Mouse (Mus musculus): ENCODE data around the gene Ntrk1.
"Not testable (repeated sequence)": the region's sequence is repeated elsewhere in the genome, so short reads cannot be mapped to it uniquely, and the experiment has no call there.

Ntrk1 gene

GRCm38 (mm10) chr3:87794922-87795325 is at the start of gene Ntrk1:
Gene Ntrk1, minus strand, starts transcription at chr3:87795162.
- no peak for DNase-seq (ENCODE audit: low read depth, low spot score)

DNA sequence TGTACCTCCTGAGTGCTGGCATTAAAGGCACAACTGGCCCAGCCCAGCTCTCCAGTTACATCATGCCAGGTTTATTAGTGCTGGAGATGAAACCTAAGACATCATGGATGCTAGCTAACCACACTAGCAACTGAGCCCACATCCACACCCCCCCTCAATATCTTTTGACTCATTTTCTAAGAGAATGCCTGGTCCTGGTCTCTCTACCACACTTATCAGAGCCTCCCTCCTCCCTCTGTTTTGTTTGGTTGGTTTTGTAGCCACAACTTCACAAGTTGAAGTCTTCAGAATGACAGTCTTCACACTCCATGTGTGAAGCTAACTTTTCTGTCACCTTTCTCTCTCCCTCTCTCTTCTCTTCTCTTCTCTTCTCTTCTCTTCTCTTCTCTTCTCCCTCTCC is 45.9 kb upstream of the Ntrk1 start:
- no peak for DNase-seq (ENCODE audit: low read depth, low spot score)

DNA sequence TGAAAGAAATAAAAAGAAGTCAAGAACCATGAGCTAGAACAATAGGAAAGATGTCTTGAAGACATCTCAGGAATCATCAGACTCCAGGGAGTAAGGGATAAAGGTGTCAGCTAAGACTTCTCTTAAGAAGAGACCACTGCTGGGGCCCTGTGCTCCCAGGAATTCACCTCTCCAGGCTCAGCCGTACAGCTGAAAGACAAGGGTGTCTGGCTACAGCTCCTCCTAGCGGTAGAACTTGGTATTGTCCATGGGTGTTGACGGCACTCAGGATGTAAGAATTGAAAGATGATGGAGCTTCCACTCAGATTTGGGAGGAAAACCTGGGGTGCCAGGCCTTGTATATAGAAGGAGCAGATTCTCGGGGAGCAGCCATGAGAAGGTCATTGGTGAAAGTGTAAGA is 43.7 kb upstream of the Ntrk1 start:
- no peak for DNase-seq (ENCODE audit: low read depth, low spot score)

- no peak for DNase-seq (ENCODE audit: low read depth, low spot score)
These were observed 38.5 kb upstream of the Ntrk1 start for GRCm38 (mm10) chr3:87833482-87833881.

DNA sequence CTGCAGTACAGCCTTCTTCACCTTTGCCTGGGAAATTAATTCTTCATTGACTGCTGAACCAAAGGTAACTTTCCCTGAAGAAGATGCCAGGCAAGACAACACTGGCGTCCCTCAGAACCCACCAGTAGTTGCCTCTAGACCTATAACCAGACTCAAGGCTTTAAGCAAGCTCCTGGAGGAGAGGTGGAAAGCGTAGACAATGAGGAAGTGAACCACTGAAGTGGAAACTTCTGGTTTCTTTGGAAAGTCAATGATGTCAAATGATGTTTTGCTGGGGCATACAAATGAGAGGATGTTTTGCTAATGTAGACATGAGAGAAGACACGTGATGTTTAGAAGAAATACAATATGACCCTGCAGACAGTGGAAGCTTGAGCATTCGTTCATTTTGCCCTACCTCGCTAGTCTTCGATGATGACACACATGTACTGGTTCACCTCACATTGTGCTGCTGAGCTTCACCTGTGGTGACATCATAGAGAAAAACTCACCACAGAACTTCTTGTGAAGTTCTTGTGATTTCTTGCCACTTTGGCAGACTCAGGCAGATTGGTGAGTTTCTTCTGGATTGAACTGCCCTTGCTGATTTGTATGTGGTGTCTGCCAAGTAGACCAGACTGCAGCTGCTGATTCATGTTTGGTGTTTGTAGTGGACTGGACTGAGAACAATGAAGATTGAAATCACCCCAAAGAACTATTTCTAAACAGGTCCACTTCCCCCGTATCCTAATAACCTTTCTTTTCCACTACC is 37.3 kb upstream of the Ntrk1 start:
- DNase-seq (ENCODE audit: low read depth, low spot score): no peak

GRCm38 (mm10) chr3:87829025-87829424 is 34.1 kb upstream of the Ntrk1 start:
- DNase-seq (ENCODE audit: low read depth, low spot score): no peak

DNA sequence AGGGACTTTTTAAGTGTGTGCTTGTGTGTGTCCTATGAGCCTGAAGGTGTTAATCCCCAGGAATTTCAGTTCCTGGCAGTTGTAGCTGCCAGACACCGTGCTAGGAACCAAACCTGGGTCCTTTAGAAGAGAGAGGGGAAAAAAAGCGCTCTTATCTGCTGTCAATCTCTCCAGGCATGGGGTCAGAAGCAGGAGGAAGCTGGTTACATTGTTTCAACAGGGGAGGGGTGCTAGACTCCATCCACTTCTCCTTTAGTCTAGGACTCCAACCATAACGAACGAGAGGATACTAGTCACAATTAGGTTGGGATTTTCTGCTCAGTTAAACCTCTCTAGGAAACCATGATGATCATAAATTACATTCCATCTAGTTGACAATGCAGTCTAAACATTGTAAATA is 33.5 kb upstream of the Ntrk1 start:
- DNase-seq (ENCODE audit: low read depth, low spot score): no peak

- not testable (repeated sequence) for DNase-seq (ENCODE audit: low read depth, low spot score)
These were observed 29.2 kb upstream of the Ntrk1 start, which contains the start of gene Pear1 for GRCm38 (mm10) chr3:87824206-87824605. Gene Pear1, minus strand, starts transcription at chr3:87824306.

DNA sequence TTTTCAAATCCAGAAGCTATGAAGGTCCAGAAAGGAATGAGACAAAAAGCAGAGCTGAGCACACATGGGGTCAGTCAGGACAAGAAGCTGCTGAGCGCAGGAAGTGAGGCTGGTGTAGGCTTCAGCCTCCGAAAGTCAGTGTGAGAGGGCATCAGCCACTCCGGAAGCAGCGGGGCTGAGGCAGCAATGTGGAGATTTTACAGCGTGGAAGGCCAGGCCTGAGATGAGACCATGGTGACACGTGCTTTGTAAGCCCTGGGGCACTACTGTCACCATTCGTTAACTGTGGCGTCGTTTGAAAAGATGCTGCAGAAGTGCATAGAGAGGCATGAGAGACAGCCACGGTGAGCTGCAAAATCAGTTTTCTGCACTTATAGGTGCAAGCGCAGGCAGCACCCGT is 23.3 kb upstream of the Ntrk1 start:
- DNase-seq (ENCODE audit: low read depth, low spot score): no peak

DNA sequence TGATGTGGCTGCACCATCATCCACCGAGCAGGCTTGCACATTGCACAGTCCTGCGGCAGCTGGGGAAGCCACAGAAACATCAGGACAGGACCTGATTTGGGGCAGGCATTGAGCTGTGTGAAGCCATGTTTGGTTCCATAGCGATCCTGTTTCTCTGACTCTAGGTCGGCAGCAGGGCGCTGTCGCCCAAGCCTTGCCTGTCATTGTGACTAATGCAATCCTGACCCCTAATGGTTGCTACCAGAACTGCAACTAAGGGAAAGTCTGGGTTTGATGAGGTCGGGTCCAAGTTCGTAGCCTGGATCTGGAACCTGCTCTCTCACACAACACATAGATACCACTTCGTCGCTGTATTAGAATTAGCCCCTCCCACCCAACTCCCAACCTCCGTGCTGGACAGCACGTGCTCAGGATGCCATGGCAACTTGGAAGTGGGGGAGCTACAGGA is 21.7 kb upstream of the Ntrk1 start:
- DNase-seq (ENCODE audit: low read depth, low spot score): no peak

- DNase-seq (ENCODE audit: low read depth, low spot score): no peak
These were observed 21.2 kb upstream of the Ntrk1 start for GRCm38 (mm10) chr3:87816166-87816565.

DNA sequence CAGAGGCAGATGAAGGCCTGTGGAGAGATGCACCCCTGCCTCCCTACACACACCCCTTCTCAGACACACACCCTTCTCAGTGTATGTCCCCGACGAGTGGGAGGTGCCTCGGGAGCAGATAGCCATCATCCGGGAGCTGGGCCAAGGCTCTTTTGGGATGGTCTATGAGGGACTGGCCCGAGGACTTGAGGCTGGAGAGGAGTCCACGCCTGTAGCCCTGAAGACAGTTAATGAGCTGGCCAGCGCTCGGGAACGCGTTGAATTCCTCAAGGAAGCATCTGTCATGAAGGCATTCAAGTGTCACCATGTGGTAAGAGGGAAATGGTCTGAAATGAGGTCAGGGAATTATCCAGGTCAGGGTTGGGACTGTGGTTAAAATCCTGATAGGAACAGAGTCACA is 17.9 kb upstream of the Ntrk1 start:
- DNase-seq (ENCODE audit: low read depth, low spot score): no peak

GRCm38 (mm10) chr3:87812413-87812812 is 17.5 kb upstream of the Ntrk1 start:
- DNase-seq (ENCODE audit: low read depth, low spot score): no peak

- no peak for DNase-seq (ENCODE audit: low read depth, low spot score)
These were observed 16.3 kb upstream of the Ntrk1 start for GRCm38 (mm10) chr3:87811297-87811696.

DNA sequence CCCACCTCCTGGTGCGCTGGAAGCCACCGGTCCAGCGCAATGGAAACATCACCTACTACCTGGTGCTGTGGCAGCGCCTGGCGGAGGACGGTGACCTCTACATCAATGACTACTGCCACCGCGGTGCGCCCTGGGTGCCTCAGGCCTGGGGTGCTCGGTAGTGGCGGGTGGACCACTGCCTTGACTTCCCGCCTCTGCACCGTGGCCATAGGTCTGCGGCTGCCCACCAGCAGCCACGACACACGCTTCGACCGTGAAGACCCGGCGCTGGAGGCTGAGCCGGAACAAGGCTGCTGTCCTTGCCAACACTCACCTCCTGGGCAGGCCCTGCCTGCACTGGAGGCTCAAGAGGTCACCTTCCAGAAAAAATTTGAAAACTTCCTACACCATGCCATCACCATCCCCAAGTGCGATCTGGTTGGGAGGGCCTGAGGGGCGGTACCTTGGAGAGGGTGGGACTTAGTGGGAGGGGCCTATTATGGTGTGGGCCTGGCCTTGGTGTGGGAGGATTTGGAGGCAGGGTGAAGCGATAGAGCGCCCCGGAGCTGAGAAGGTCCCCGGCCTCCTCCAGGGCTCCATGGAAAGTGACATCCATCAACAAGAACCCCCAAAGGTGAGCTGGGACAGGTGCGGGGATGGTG is 14.5 kb upstream of the Ntrk1 start:
- no peak for DNase-seq (ENCODE audit: low read depth, low spot score)

DNA sequence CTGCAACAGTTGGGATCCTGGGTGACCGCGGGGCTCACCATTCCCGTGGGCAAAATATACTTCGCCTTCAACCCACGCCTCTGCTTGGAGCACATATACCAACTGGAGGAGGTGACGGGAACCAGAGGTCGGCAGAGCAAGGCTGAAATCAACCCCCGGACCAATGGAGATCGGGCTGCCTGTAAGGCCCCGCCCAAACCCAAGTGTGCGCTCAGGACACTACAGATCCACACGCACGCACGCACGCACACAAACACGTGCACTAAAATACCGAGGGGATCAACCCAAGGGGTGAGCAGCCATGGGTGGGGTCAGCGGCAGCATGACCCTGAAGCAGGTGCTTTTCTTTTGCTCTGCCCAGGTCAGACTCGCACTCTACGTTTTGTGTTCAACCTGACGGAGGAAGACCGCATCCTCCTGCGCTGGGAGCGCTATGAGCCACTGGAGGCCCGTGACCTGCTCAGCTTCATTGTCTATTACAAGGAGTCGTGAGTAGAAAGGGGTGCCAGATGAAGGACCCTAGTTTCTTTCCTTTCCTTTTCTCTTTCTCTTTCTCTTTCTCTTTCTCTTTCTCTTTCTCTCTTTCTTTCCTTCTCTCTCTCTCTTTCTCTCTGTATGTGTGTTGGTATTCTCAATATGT is 9.2 kb upstream of the Ntrk1 start:
- no peak for DNase-seq (ENCODE audit: low read depth, low spot score)

DNA sequence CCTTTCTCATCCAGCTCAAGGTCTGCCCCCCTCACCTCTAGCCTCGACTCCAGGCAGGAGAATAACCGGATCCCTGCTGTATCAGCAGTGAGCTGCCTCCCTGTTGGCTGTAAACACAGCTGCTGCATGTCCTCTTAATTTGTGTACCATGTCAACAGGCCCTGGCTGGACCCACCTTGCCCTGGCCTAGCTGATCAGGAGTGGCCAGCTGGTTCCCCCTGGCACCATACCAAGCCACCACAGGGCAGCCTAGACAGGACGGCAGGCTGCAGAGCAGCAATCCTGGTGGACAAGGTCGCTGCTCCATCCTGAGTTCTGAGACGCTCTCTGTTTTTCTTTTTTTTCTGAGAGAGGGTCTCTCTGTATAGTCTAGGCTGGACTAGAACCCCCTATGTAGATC is 6.7 kb upstream of the Ntrk1 start:
- DNase-seq (ENCODE audit: low read depth, low spot score): no peak

- no peak for DNase-seq (ENCODE audit: low read depth, low spot score)
These were observed 1.9 kb upstream of the Ntrk1 start, which contains the start of gene Insrr for GRCm38 (mm10) chr3:87796736-87797334. Gene Insrr, plus strand, starts transcription at chr3:87796951.

GRCm38 (mm10) chr3:87795336-87796277 is 645 bp upstream of the Ntrk1 start:
- DNase-seq (ENCODE audit: low read depth, low spot score): no peak

GRCm38 (mm10) chr3:87789768-87790167 is 5.2 kb downstream of the Ntrk1 start:
- DNase-seq (ENCODE audit: low read depth, low spot score): no peak

DNA sequence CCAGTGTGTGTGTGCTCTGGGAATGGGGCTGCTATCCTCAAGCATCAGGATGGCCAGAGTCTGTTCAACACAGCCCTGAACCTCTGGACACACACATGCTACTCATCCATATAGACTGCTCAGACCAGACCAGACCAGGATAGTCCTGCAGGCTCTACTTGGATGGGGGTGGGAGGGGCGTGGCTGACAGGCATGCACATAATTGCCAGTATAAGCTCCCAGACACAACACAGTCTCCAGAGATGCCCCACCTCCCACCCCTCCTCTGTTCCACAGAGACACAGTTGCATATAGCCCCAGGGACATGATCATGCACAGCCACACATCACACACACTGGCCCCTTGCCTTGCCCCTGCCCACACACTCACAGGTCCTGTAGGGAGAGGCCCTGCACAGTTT is 5.7 kb downstream of the Ntrk1 start:
- no peak for DNase-seq (ENCODE audit: low read depth, low spot score)

Data from brain, embryonic 18.5 days (tissue).